In genomic region chr11:24245390-24245789, GRCm38 (mm10) we compare ENCODE assay signal across 21 mouse cellular contexts.
"Had no signal": no experiment of that assay in that cellular context is flagged by ENCODE, and none has a peak within 500 bp of the region (broad histone marks: within the 10 kb centered on the region; RNA-seq: fewer than 3 reads in every experiment).

No protein-coding gene starts in this region.

- H3K9ac ChIP-seq: liver, embryonic 14.5 days; lung, embryonic 14.5 days; midbrain, embryonic 12.5 days; neural tube, embryonic 13.5 days; neural tube, embryonic 15.5 days; stomach, embryonic 15.5 days had no signal

- H3K4me1 ChIP-seq: midbrain, embryonic 12.5 days; neural tube, embryonic 13.5 days had no signal

- H3K27ac ChIP-seq: liver, embryonic 14.5 days; midbrain, embryonic 10.5 days; midbrain, embryonic 12.5 days; neural tube, embryonic 13.5 days; neural tube, embryonic 15.5 days; stomach, embryonic 15.5 days; stomach, postnatal 0 days had no signal

- H3K27me3 ChIP-seq: midbrain, embryonic 12.5 days; neural tube, embryonic 13.5 days; neural tube, embryonic 15.5 days; stomach, embryonic 15.5 days had no signal

- H3K4me3 ChIP-seq: midbrain, embryonic 10.5 days; midbrain, embryonic 12.5 days; myocyte; neural tube, embryonic 13.5 days; neural tube, embryonic 15.5 days; stomach, embryonic 15.5 days had no signal

- DNase-seq: lung, adult 18-20 months; lung, embryonic 14.5 days; lung, postnatal 10 days; lung, postnatal 4 days; midbrain, embryonic 14.5 days; retina, postnatal 1 day; right cerebral cortex, adult 18-20 months; right cerebral cortex, postnatal 25 days; right cerebral cortex, postnatal 4 days; thymus, adult 2 months; thymus, postnatal 25 days; thymus, postnatal 4 days had no signal

- H3K36me3 ChIP-seq: midbrain, embryonic 10.5 days; midbrain, embryonic 12.5 days; neural tube, embryonic 13.5 days; neural tube, embryonic 15.5 days; stomach, embryonic 15.5 days had no signal

- H3K4me2 ChIP-seq: lung, embryonic 14.5 days; midbrain, embryonic 12.5 days; neural tube, embryonic 13.5 days; neural tube, embryonic 15.5 days; stomach, embryonic 15.5 days had no signal

- H3K9me3 ChIP-seq: midbrain, embryonic 10.5 days; midbrain, embryonic 12.5 days; neural tube, embryonic 13.5 days; neural tube, embryonic 15.5 days; stomach, embryonic 15.5 days had no signal

- ATAC-seq: midbrain, embryonic 16.5 days had no signal
